Mouse (Mus musculus) spleen, postnatal 14 days (tissue): ENCODE results near the gene Rnasel.
A peak's percentile ranks its signal among the peaks of the same experiment; 100 is the strongest.
"Not testable (repeated sequence)": the region's sequence is repeated elsewhere in the genome, so short reads cannot be mapped to it uniquely, and the experiment has no call there.

Experiments used
- DNase-seq, 2 experiments: peaks; one replicate each; pipeline ENCODE4 v3.0.0; 2021 to 2022; ENCODE audit warnings: low spot score in 2 of 2

Gene Rnasel

DNA sequence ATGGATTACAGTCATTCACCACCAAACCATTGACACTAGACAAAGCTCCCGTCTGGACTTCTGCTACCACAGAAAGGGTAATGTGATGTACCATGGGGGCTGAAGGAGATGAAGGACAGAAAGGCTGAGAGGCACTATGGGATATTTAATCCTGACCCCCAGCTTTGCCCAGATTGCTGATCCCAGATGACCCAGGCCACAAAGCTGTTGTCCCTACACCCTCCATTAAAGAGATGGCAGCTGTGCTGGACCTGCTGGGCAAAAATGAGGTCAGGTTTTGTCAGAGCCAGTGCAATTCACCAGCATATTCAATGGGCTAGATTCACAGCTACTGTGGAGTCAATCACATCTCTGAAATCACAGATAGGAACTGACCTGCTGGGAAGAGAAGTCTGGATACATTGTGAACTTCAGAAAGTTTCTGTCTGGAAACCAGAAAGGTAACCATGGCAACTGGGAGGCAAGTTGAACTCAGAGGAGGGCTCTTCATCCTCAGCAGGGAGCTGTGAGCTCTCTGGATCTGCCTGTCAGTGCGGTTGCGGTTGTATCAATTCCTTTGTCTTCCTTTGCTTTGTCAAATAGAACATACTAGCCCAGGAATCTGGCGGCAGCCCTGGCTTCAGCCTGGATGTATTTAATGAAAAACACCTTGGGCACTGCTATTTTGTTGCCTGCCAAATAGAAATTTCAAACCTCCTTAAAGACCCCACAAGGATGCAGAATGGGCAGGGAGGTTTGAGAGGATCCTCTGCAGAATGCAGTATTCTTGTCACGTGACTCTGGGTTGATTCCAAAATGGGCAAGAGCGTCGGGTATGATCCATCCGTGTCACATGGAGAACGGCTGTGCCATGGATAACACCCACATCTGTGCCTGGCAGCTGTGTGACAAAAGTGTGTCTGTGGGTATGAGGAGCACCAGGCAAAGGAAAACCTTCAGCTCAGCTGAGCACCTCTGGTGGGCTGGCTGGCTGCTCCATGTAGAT lies 11.8 kb upstream of the Rnasel start:
- DNase-seq: no peak

- DNase-seq: no peak
Observed at GRCm38 (mm10) chr1:153739437-153740015, 9.7 kb upstream of the Rnasel start.

DNA sequence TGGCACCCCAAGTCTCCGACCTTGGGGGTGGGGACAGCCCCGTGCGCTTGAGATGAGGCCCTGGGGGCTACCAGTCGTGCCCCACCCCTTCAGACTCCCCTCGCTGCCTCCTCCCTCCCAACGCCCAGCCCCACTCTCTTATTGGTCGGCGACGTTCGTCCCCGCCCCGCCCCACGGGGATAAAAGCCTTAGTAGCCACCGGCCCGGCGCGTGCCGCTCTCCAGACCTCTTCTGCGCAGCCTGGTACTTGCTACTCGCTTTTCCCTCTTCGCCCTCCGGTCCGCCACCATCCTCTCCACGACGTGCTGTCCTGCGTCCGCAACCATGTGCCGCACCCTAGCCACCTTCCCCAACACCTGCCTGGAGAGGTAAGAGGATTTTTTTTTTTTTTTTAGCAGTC lies 9.1 kb upstream of the Rnasel start, which contains the start of gene Rgs16:
Gene Rgs16 (plus strand): TSS at position 205 of the 400 bp plus-strand sequence.
- peak; percentile 51 to 62 for DNase-seq

DNA sequence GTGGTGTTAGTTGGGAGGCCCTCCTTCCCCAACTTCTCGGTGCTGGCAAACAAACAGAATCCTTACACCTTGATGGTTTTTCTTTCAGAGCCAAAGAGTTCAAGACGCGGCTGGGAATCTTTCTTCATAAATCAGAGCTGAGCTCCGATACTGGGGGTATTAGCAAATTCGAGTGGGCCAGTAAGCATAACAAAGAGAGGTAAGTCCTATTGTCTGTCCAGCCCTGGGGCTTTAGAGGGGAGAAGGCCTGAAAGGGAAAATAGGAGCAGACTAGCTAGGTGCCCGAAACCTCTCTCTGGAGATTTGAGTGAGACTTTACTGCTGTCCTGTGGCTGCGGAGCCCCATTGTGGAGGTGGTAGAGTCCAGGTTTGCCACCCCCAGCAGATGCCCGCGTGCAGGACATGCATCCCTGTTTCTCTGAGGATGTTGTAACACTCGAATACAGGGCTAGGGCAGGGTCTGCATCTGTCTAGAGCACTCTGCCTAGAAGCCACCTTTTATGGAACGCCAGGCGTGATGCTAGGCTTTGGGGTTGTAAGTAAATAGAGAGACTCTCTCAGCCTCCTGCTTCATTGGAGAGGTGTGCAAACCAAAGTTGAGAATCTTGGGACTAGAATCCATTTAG lies 8.3 kb upstream of the Rnasel start:
- no peak for DNase-seq

- no peak for DNase-seq
Observed at GRCm38 (mm10) chr1:153741551-153742316, 7.5 kb upstream of the Rnasel start.

- DNase-seq: peak; percentile 40 to 75
Observed at GRCm38 (mm10) chr1:153742374-153743155, 6.7 kb upstream of the Rnasel start.

DNA sequence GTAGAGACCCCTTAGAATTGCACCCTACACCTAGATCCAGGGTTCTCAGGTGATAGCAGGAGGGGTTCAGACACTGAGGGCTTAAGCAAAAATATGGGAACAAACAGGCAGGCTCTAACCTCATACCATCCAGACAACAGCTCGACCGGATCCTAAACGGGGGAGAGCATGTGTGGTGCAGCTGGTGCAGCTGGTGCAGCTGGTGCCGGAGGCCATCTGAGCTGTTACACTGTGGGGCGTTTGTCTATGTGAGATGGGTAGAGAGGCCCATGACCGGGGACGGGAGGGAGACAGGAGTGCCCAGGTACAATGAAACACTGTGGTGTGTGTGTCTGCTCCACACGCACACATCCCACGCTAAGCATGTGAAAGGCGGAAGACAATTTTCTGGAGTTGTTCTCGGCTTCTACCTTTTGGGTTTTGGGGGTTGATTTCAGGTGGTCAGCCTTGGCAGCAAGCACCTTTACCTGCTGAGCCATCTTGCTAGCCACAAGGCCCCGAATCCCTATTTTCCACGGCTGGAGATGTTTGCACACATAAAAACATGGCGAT lies 3.0 kb upstream of the Rnasel start:
- no peak for DNase-seq

GRCm38 (mm10) chr1:153746728-153747127 lies 2.5 kb upstream of the Rnasel start:
- DNase-seq: peak; percentile 38 to 75

DNA sequence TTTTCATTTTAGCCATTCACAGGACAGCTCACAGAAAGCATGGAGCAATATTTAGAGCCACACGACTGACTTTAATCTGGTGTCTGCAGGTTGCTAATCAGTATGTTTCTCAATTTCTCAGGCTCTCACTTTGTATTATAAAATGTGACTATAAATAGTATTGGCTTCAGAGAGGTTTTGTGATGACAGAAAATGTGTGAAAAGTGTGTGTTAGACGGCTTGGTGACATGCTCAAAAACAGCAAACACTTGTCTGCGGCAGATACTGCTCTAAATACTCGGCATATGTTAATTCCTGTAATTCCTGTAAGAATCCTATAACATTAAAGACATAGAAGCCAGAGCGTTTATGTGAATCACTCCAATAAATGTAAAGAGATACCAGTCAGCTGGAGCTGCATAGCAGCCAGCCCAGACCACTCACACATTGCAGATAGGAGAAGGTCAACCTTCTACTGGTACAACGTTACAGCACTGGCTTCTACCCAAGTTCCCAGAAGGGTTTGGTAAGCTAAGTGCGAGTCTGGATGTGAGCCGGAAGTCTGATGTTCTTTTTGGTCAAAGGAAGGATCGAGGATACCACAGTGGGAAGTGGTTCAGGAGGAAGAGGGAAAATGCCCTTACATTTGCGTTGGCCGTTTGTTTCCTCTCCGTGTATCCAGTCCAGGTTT lies 1.2 kb upstream of the Rnasel start:
- no peak for DNase-seq

- peak; percentile 33 to 58 for DNase-seq
Observed at GRCm38 (mm10) chr1:153748549-153748948, 677 bp upstream of the Rnasel start.

DNA sequence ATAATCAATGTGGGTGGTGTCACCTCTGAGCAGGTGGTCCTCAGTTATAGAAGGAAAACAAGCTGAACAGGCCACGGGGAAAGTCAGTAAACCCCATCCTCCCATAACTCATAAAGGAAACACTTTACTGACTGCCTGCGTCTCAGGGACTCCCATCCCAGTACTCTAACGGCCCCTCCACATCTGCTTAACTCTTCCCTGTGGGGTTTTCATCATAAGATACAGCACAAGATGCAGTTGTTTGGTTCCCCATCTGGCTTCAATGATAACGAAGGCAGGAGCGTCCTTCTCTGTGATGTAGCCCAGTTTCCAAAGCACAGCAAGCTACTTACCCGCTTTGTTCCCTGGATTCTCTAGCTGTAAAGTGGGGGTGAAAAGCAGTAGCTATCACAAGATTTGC lies 828 bp downstream of the Rnasel start:
- no peak for DNase-seq

DNA sequence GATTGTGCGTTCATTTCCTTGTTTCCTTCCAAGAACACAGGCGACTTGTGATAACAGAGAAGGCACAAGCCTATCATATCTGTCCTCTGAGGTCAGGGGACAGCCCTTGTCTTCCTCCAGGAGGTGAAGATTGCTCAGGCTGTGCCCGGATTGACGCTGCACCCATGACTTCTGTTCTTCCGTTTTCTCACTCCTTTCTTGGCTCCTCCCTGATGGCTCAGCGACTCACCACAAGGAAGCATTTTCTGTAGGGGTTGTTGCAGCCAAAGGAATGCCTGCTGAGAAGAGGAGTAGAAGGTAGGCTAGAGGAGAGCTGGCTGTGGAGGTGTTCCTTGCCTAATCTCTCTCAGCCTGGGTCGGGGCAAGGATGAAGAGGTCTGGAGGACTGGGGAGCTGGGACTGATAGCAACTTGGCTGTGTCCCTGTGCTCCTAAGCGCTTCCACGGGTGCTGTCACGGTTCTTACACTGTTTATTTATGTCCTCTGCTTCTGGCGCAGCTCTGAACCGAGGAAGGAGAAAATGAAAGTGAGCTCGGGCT lies 2.6 kb downstream of the Rnasel start:
- peak in 1 of 2 experiments; percentile 35 for DNase-seq

- DNase-seq: no peak
Observed at GRCm38 (mm10) chr1:153752521-153752920, 3.3 kb downstream of the Rnasel start.

- no peak for DNase-seq
Observed at GRCm38 (mm10) chr1:153753725-153754464, 4.7 kb downstream of the Rnasel start.

- no peak for DNase-seq
Observed at GRCm38 (mm10) chr1:153764136-153764535, 14.9 kb downstream of the Rnasel start.

DNA sequence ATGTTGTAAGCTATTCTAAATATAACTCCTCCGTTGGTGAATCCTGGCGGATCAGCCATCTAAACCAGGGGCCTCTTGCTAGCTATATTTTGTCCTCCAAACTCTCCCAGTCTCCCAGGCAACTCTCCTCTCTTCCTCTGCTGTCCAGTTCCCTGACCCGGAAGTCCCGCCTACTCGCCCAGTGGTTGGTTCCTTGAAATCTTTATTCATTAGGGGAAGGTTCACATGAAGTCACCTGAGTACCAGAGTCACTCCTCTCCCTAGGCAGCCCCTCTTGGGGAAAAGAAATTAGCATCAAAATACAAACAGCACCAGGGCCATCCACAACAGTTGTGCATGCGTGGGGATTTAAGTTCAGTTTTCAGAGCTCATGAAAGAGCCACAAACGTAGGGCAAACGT lies 17.1 kb downstream of the Rnasel start:
- no peak for DNase-seq

GRCm38 (mm10) chr1:153767281-153767680 lies 18.1 kb downstream of the Rnasel start:
- DNase-seq: no peak

GRCm38 (mm10) chr1:153768465-153768864 lies 19.2 kb downstream of the Rnasel start:
- no peak for DNase-seq

- DNase-seq: not testable (repeated sequence)
Observed at GRCm38 (mm10) chr1:153769571-153769970, 20.3 kb downstream of the Rnasel start.
